Mouse (Mus musculus) neural tube, embryonic 12.5 days (tissue): Measurements from ENCODE around the gene Actb. TPM values are rescaled to one million over a fixed set of nuclear protein-coding genes. Genes with fewer than 3 reads are reported as not detected.
"Not testable (repeated sequence)": the region's sequence is repeated elsewhere in the genome, so short reads cannot be mapped to it uniquely, and the experiment has no call there.

ENCODE experiments used
- ATAC-seq: fragments of 200-750 bp; cut with Nextera tagmentation; 2 replicates; pipeline ENCODE4 v1.8.0; 2017; ENCODE audit warnings: low read depth, mild to moderate bottlenecking, moderate TSS enrichment, moderate library complexity; ENCODE audit not compliant: low FRiP score
- H3K27ac ChIP-seq: fragments of 300-500 bp; sonication (generic); 2 replicates; pipeline ENCODE4 v1.5.1; 2016
- H3K27me3 ChIP-seq: fragments of 300-500 bp; sonication (generic); replicated peaks from 2 replicates; pipeline ENCODE4 v1.6.1; 2016; ENCODE audit warnings: mild to moderate bottlenecking
- H3K36me3 ChIP-seq: fragments of 300-500 bp; sonication (generic); 2 replicates; pipeline ENCODE4 v1.6.1; 2016; ENCODE audit warnings: mild to moderate bottlenecking
- H3K4me1 ChIP-seq: fragments of 300-500 bp; sonication (generic); 2 replicates; pipeline ENCODE4 v1.6.1; 2016
- H3K4me2 ChIP-seq: fragments of 300-500 bp; sonication (generic); replicated peaks from 2 replicates; pipeline ENCODE4 v1.6.1; 2016; ENCODE audit warnings: mild to moderate bottlenecking
- H3K4me3 ChIP-seq: fragments of 300-500 bp; sonication (generic); 2 replicates; pipeline ENCODE4 v1.5.1; 2016
- H3K9ac ChIP-seq: fragments of 300-500 bp; sonication (generic); 2 replicates; pipeline ENCODE4 v1.6.1; 2016; ENCODE audit warnings: mild to moderate bottlenecking
- H3K9me3 ChIP-seq: fragments of 300-500 bp; sonication (generic); 2 replicates; pipeline ENCODE4 v1.6.1; 2016; ENCODE audit warnings: mild to moderate bottlenecking
- WGBS: fragments of 180-500 bp; shearing (Covaris S2); methylation state at CpG from one replicate; pipeline ENCODE4 v1.1.7; 2016; 5-methylcytosine and 5-hydroxymethylcytosine counted together
- polyA plus RNA-seq: library from polyadenylated mRNA; unstranded; fragments of >200 nt; fragmentation: Nextera tagmentation; extraction: Ambion mirVana; gene quantifications from 2 replicates; pipeline ENCODE4 v1.2.1, GENCODE M21; 2016

The Actb gene
- polyA plus RNA-seq, 1 experiment from 2014 or later, result 13,231 TPM

GRCm38 (mm10) chr5:142898316-142898715, 8.2 kb downstream of the Actb start:
- WGBS, result 79% methylated on average over 4 of the region's 4 CpGs
- ATAC-seq, result no peak
- Histone ChIP-seq H3K4me2 (no peak overlapping the region), H3K4me3 (no peak overlapping the region), H3K4me1 (peaks cover 26% of the 10 kb centered on the region), H3K9ac (no peak overlapping the region), H3K27me3 (no peaks in the 10 kb centered on the region), H3K36me3 (peaks cover 44% of the 10 kb centered on the region), H3K9me3 (no peaks in the 10 kb centered on the region), H3K27ac (no peak overlapping the region)

- Histone ChIP-seq H3K4me2 (no peak overlapping the region), H3K4me1 (peaks cover 22% of the 10 kb centered on the region), H3K9ac (no peak overlapping the region), H3K27me3 (no peaks in the 10 kb centered on the region), H3K27ac (no peak overlapping the region), H3K4me3 (no peak overlapping the region), H3K9me3 (no peaks in the 10 kb centered on the region), H3K36me3 (peaks cover 39% of the 10 kb centered on the region)
- 94% methylated on average over 7 of the region's 7 CpGs for WGBS
- no peak for ATAC-seq
Measured at GRCm38 (mm10) chr5:142897568-142898248, 8.8 kb downstream of the Actb start.

GRCm38 (mm10) chr5:142896713-142897112, 9.8 kb downstream of the Actb start:
- Histone ChIP-seq H3K4me3 (no peak overlapping the region), H3K36me3 (peaks cover 29% of the 10 kb centered on the region), H3K27ac (no peak overlapping the region), H3K4me2 (no peak overlapping the region), H3K27me3 (no peaks in the 10 kb centered on the region), H3K9ac (no peak overlapping the region), H3K4me1 (peaks cover 17% of the 10 kb centered on the region), H3K9me3 (no peaks in the 10 kb centered on the region)
- no peak for ATAC-seq
- WGBS, result 89% methylated on average over 5 of the region's 5 CpGs

- 84% methylated on average over 10 of the region's 10 CpGs for WGBS
- Histone ChIP-seq H3K36me3 (peaks cover 24% of the 10 kb centered on the region), H3K4me1 (peaks cover 17% of the 10 kb centered on the region), H3K27ac (no peak overlapping the region), H3K4me3 (no peak overlapping the region), H3K9ac (no peak overlapping the region), H3K27me3 (no peaks in the 10 kb centered on the region), H3K4me2 (peak overlapping the region; percentile 91; the same call in 1 of the 2 replicates), H3K9me3 (no peaks in the 10 kb centered on the region)
- ATAC-seq, result no peak
Measured at GRCm38 (mm10) chr5:142896192-142896591, 10.4 kb downstream of the Actb start.

GRCm38 (mm10) chr5:142894918-142895613, 11.5 kb downstream of the Actb start, which contains the start of gene Fbxl18:
Gene Fbxl18 (minus strand): TSS chr5:142895421.
- peaks cover 16% of the 10 kb centered on the region for H3K36me3 ChIP-seq
- under 1% methylated on average over 40 of the region's 40 CpGs for WGBS
- H3K9me3 ChIP-seq, result no peaks in the 10 kb centered on the region

GRCm38 (mm10) chr5:142891396-142891795, 15.2 kb downstream of the Actb start:
- ATAC-seq, result no peak
- no peak overlapping the region for H3K9ac ChIP-seq
- no peak overlapping the region for H3K27ac ChIP-seq
- peaks cover 17% of the 10 kb centered on the region for H3K4me1 ChIP-seq
- H3K36me3 ChIP-seq, result peaks cover 15% of the 10 kb centered on the region
- H3K9me3 ChIP-seq, result no peaks in the 10 kb centered on the region
- no peaks in the 10 kb centered on the region for H3K27me3 ChIP-seq
- H3K4me3 ChIP-seq, result no peak overlapping the region
- H3K4me2 ChIP-seq, result no peak overlapping the region
- WGBS, result 86% methylated on average over 6 of the region's 6 CpGs

More at GRCm38 (mm10) chr5:142894918-142895613, 11.5 kb downstream of the Actb start, which contains the start of gene Fbxl18:
- H3K27ac ChIP-seq, result peak within 1 kb of the TSS; percentile 53; the same call in 1 of the 2 replicates
- peak; percentile 93 for ATAC-seq
- peak within 1 kb of the TSS; percentile 74 for H3K4me3 ChIP-seq
- H3K27me3 ChIP-seq, result no peaks in the 10 kb centered on the region
- peak within 1 kb of the TSS; percentile 87 for H3K9ac ChIP-seq
- H3K4me2 ChIP-seq, result peak within 1 kb of the TSS; percentile 91
- H3K4me1 ChIP-seq, result peaks cover 17% of the 10 kb centered on the region

GRCm38 (mm10) chr5:142887533-142887932, 19.0 kb downstream of the Actb start:
- not testable (repeated sequence) for ATAC-seq, H3K4me1 ChIP-seq, H3K27ac ChIP-seq, H3K4me2 ChIP-seq, H3K4me3 ChIP-seq, H3K9ac ChIP-seq, H3K27me3 ChIP-seq, H3K9me3 ChIP-seq
- 94% methylated on average over 3 of the region's 3 CpGs for WGBS
- H3K36me3 ChIP-seq, result peaks cover 50% of the 10 kb centered on the region

GRCm38 (mm10) chr5:142886761-142887160, 19.8 kb downstream of the Actb start:
- H3K36me3 ChIP-seq, result peaks cover 58% of the 10 kb centered on the region
- no peak for ATAC-seq
- WGBS, result 92% methylated on average over 20 of the region's 20 CpGs

GRCm38 (mm10) chr5:142886181-142886580, 20.4 kb downstream of the Actb start:
- WGBS, result 94% methylated on average over 19 of the region's 19 CpGs
- ATAC-seq, result no peak
- Histone ChIP-seq H3K9ac (no peak overlapping the region), H3K9me3 (no peaks in the 10 kb centered on the region), H3K27me3 (no peaks in the 10 kb centered on the region), H3K4me3 (no peak overlapping the region), H3K4me1 (peaks cover 8% of the 10 kb centered on the region), H3K4me2 (no peak overlapping the region), H3K27ac (no peak overlapping the region), H3K36me3 (peaks cover 60% of the 10 kb centered on the region)

More at GRCm38 (mm10) chr5:142886761-142887160, 19.8 kb downstream of the Actb start:
- no peak overlapping the region for H3K4me3 ChIP-seq
- H3K9ac ChIP-seq, result no peak overlapping the region; the same call in 1 of the 2 replicates
- peaks cover 2% of the 10 kb centered on the region for H3K4me1 ChIP-seq
- no peak overlapping the region for H3K27ac ChIP-seq
- no peaks in the 10 kb centered on the region for H3K9me3 ChIP-seq
- no peaks in the 10 kb centered on the region for H3K27me3 ChIP-seq
- no peak overlapping the region for H3K4me2 ChIP-seq

- Histone ChIP-seq H3K4me2 (no peak overlapping the region), H3K9ac (no peak overlapping the region), H3K27me3 (no peaks in the 10 kb centered on the region), H3K4me3 (no peak overlapping the region), H3K9me3 (no peaks in the 10 kb centered on the region), H3K36me3 (peaks cover 68% of the 10 kb centered on the region), H3K4me1 (peaks cover 13% of the 10 kb centered on the region), H3K27ac (no peak overlapping the region)
- 96% methylated on average over 11 of the region's 11 CpGs for WGBS
- ATAC-seq, result no peak
Measured at GRCm38 (mm10) chr5:142882471-142882870, 24.1 kb downstream of the Actb start.

GRCm38 (mm10) chr5:142881936-142882335, 24.6 kb downstream of the Actb start:
- peak overlapping the region; percentile 38 for H3K9ac ChIP-seq
- ATAC-seq, result no peak
- H3K36me3 ChIP-seq, result peaks cover 66% of the 10 kb centered on the region
- H3K27ac ChIP-seq, result 0 out of 2 replicates have a peak overlapping the region, but pooled peaks have one; percentile 12
- no peaks in the 10 kb centered on the region for H3K27me3 ChIP-seq
- no peak overlapping the region for H3K4me3 ChIP-seq
- H3K4me2 ChIP-seq, result no peak overlapping the region
- no peaks in the 10 kb centered on the region for H3K9me3 ChIP-seq
- WGBS, result 84% methylated on average over 8 of the region's 8 CpGs
- H3K4me1 ChIP-seq, result peaks cover 15% of the 10 kb centered on the region

GRCm38 (mm10) chr5:142880806-142881516, 25.6 kb downstream of the Actb start:
- WGBS, result 26% methylated on average over 13 of the region's 13 CpGs
- peak overlapping the region; percentile 38 for H3K9ac ChIP-seq
- H3K9me3 ChIP-seq, result no peaks in the 10 kb centered on the region
- no peaks in the 10 kb centered on the region for H3K27me3 ChIP-seq
- no peak overlapping the region for H3K4me3 ChIP-seq
- H3K4me2 ChIP-seq, result no peak overlapping the region; the same call in 1 of the 2 replicates
- H3K36me3 ChIP-seq, result peaks cover 63% of the 10 kb centered on the region
- no peak for ATAC-seq
- H3K4me1 ChIP-seq, result peaks cover 15% of the 10 kb centered on the region
- no peak overlapping the region; the same call in 1 of the 2 replicates for H3K27ac ChIP-seq
